8 mouse cellular contexts compared by ENCODE assay signal in the genomic region with DNA sequence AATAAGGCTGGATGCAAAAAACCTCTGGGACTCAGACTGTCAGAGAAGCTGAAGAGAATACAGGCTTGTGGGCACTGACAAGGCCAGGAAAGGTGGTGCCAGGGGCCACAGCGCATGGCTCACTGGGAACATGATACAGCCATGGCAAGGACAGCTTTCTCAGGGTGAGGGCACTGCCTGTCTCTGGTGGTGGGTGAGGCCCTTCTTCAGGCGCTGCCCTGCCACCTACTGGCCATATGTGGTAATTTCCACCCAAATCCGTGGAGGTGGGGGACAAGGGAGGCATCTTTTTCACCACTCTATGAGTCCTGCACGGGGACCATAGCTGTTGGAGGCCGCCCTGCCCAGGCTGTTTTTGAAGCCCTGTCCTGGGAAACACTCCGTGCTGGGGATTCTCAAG. TPM values are rescaled to one million over a fixed set of nuclear protein-coding genes. Genes with fewer than 3 reads are reported as not detected.
DNase-seq lines count a peak whose midpoint lies in the region; ATAC-seq and TF ChIP-seq lines count a peak whose summit lies in the region.

No protein-coding gene starts in this region.

- no peak overlapping the region for H3K4me2 ChIP-seq in limb, embryonic 13.5 days (replicated peaks)
- no peak overlapping the region for H3K4me2 ChIP-seq in midbrain, postnatal 0 days (ENCODE audit: low read depth, low read length, poor library complexity, severe bottlenecking)

- no peaks in the 10 kb centered on the region for H3K27me3 ChIP-seq in limb, embryonic 13.5 days
- no peaks in the 10 kb centered on the region for H3K27me3 ChIP-seq in midbrain, postnatal 0 days (ENCODE audit: insufficient read depth, low read length)

- H3K4me1 ChIP-seq in limb, embryonic 13.5 days, result 0 out of 2 replicates have a peak, but pooled peaks cover 8% of the 10 kb centered on the region
- H3K4me1 ChIP-seq in midbrain, postnatal 0 days (ENCODE audit: insufficient read depth, low read length), result no peaks in the 10 kb centered on the region

- H3K9me3 ChIP-seq in limb, embryonic 13.5 days, result no peaks in the 10 kb centered on the region
- H3K9me3 ChIP-seq in midbrain, postnatal 0 days (ENCODE audit: low read length), result no peaks in the 10 kb centered on the region

- peak; percentile 81 for DNase-seq in 3T3-L1 (ENCODE audit: low read depth, low spot score)
- peak; percentile 85 to 95 for DNase-seq in adrenal gland, adult (ENCODE audit: inconsistent age in 2 of 2, low spot score in 1 of 2)
- peak; percentile 83 for DNase-seq in embryo, embryonic 10 days (ENCODE audit: low spot score)
- peak; percentile 84 for DNase-seq in gastrocnemius, postnatal 25 days
- DNase-seq in kidney, adult 18-20 months, result peak; percentile 77
- peak; percentile 84 for DNase-seq in midbrain, postnatal 0 days (ENCODE audit: low spot score)
- peak; percentile 60 to 72 for DNase-seq in spleen, postnatal 36 days (ENCODE audit: low spot score in 2 of 2)

- no peak overlapping the region for H3K27ac ChIP-seq in limb, embryonic 13.5 days
- no peak overlapping the region for H3K27ac ChIP-seq in midbrain, postnatal 0 days (ENCODE audit: low read depth, low read length)

- 17% methylated on average over 6 of the region's 6 CpGs for WGBS in limb, embryonic 13.5 days
- WGBS in midbrain, postnatal 0 days, result 16% methylated on average over 6 of the region's 6 CpGs

- H3K36me3 ChIP-seq in limb, embryonic 13.5 days, result peaks cover 86% of the 10 kb centered on the region
- H3K36me3 ChIP-seq in midbrain, postnatal 0 days (ENCODE audit: insufficient read depth, low read length), result peaks cover 46% of the 10 kb centered on the region

- ATAC-seq in limb, embryonic 13.5 days (ENCODE audit: low FRiP score, low read depth), result peak; percentile 19; the same call in 1 of the 2 replicates
- ATAC-seq in midbrain, postnatal 0 days (ENCODE audit: low FRiP score), result peak; percentile 38; the same call in 1 of the 2 replicates

- no peak overlapping the region for H3K4me3 ChIP-seq in limb, embryonic 13.5 days
- no peak overlapping the region for H3K4me3 ChIP-seq in midbrain, postnatal 0 days (ENCODE audit: low read depth, low read length)

- no peak overlapping the region for H3K9ac ChIP-seq in limb, embryonic 13.5 days
- no peak overlapping the region for H3K9ac ChIP-seq in midbrain, postnatal 0 days (replicated peaks; ENCODE audit: low read length, poor library complexity, severe bottlenecking)

- peak; percentile 94 for TF ChIP-seq CTCF in midbrain, postnatal 0 days (IDR thresholded peaks at IDR 0.05)

RNA-seq across cellular contexts. Expression of gene Mfap2, which starts 21.5 kb away (rescaled TPM):
- 10 to 100 TPM; 11.9 to 13.3 TPM for total RNA-seq in gastrocnemius, postnatal 25 days (2021)
- 757 and 803 TPM in 2 replicates for polyA plus RNA-seq in limb, embryonic 13.5 days (2015; fragmentation: Nextera tagmentation; extraction: Ambion mirVana)
- total RNA-seq in midbrain, postnatal 0 days (2014; rRNA removed), result 19.5 and 32.4 TPM in 2 replicates
- 103 and 104 TPM in 2 replicates for polyA plus RNA-seq in midbrain, postnatal 0 days (2015; fragmentation: Nextera tagmentation; extraction: Ambion mirVana)

RNA-seq across cellular contexts. Expression of gene Crocc, which starts 28.6 kb away (rescaled TPM):
- total RNA-seq in gastrocnemius, postnatal 25 days (2021), result 1 to 10 TPM; 1.8 to 2.4 TPM
- polyA plus RNA-seq in limb, embryonic 13.5 days (2015; fragmentation: Nextera tagmentation; extraction: Ambion mirVana), result 7.2 and 8.0 TPM in 2 replicates
- 22.0 and 33.2 TPM in 2 replicates for total RNA-seq in midbrain, postnatal 0 days (2014; rRNA removed)
- polyA plus RNA-seq in midbrain, postnatal 0 days (2015; fragmentation: Nextera tagmentation; extraction: Ambion mirVana), result 3.2 and 4.2 TPM in 2 replicates

RNA-seq across cellular contexts. Expression of gene Atp13a2, which starts 45.1 kb away (rescaled TPM):
- total RNA-seq in gastrocnemius, postnatal 25 days (2021), result 10 to 100 TPM; 16.4 to 18.2 TPM
- 37.4 and 41.8 TPM in 2 replicates for polyA plus RNA-seq in limb, embryonic 13.5 days (2015; fragmentation: Nextera tagmentation; extraction: Ambion mirVana)
- total RNA-seq in midbrain, postnatal 0 days (2014; rRNA removed), result 379 and 419 TPM in 2 replicates
- 182 and 201 TPM in 2 replicates for polyA plus RNA-seq in midbrain, postnatal 0 days (2015; fragmentation: Nextera tagmentation; extraction: Ambion mirVana)

RNA-seq across cellular contexts. Expression of gene Necap2, which starts 46.4 kb away (rescaled TPM):
- total RNA-seq in gastrocnemius, postnatal 25 days (2021), result 10 to 100 TPM; 12.6 to 14.5 TPM
- 88.7 and 92.3 TPM in 2 replicates for polyA plus RNA-seq in limb, embryonic 13.5 days (2015; fragmentation: Nextera tagmentation; extraction: Ambion mirVana)
- 51.4 and 54.5 TPM in 2 replicates for total RNA-seq in midbrain, postnatal 0 days (2014; rRNA removed)
- 42.2 and 51.1 TPM in 2 replicates for polyA plus RNA-seq in midbrain, postnatal 0 days (2015; fragmentation: Nextera tagmentation; extraction: Ambion mirVana)

RNA-seq across cellular contexts. Expression of gene Spata21, which starts 56.4 kb away (rescaled TPM):
- not detected for total RNA-seq in gastrocnemius, postnatal 25 days (2021)
- 0.08 and 0.20 TPM in 2 replicates for polyA plus RNA-seq in limb, embryonic 13.5 days (2015; fragmentation: Nextera tagmentation; extraction: Ambion mirVana)
- 0.27 and 4.4 TPM in 2 replicates for total RNA-seq in midbrain, postnatal 0 days (2014; rRNA removed)
- polyA plus RNA-seq in midbrain, postnatal 0 days (2015; fragmentation: Nextera tagmentation; extraction: Ambion mirVana), result 0.25 and 1.4 TPM in 2 replicates

Comparison
In these comparisons a context has a peak if more than half of its experiments do, and no peak if none do; other contexts are left out.
1. RNA of gene Atp13a2, which starts 45.1 kb away (total RNA-seq): 379 to 419 TPM in midbrain, postnatal 0 days; 16.4 to 18.2 TPM in gastrocnemius, postnatal 25 days; every median in the first group is over 10 times any median in the second.
2. Peak in every context shown above with its lines, with median percentiles within 50 percentile points of each other: DNase-seq.